Mouse (Mus musculus): ENCODE data around the gene Ndc1.

The Ndc1 gene

DNA sequence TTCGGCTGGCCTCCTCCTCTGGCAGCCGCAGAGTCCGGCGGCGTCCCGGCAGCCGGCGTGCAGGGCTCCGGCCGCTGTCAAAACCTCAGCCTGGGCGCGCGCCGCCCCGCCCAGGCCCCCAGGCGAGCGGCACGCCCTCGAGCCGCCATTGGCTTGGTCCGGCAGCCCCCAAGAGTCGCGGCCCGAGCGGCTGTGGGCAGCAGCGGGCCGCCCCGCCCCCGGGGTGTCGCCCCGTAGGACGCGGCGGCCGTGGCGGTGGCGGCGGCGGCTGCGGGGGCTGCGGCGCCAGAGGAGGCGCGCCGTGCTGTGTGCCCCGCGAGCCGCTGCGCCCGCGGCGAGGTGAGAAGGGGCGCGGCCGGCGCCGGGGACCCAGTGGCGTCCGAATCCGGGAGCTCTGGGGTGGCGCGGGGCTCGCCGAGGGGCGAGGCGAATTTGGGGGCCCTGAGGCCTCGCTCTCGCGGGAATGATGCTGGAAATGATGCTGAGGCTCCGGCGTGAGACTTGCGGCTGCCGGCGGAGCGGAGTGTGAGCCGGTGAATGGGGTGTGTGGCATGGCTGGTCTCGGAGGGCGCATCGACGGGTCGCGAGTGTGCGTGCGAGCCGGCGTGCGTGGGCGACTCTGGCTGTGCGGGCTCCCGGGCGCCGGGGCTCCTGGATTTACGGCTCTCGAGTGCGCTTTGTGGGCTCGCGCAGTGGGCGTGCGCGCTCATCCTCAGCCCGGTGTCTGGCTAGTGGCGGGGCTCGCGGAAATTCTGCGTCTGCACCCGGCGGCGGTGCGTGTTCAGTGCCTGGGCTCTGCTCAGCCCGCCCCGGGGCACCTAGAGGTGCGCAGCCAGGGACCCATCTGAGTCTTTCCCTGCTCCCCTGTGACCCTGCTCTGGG lies 67.0 kb downstream of the Ndc1 start, which contains the start of gene Glis1:
Glis1 (plus strand) TSS at position 236 of the 882 bp plus-strand sequence.
- in situ Hi-C loops (cut with MboI; ENCODE audit: unreplicated experiment in 2 of 2), result no loop called here

DNA sequence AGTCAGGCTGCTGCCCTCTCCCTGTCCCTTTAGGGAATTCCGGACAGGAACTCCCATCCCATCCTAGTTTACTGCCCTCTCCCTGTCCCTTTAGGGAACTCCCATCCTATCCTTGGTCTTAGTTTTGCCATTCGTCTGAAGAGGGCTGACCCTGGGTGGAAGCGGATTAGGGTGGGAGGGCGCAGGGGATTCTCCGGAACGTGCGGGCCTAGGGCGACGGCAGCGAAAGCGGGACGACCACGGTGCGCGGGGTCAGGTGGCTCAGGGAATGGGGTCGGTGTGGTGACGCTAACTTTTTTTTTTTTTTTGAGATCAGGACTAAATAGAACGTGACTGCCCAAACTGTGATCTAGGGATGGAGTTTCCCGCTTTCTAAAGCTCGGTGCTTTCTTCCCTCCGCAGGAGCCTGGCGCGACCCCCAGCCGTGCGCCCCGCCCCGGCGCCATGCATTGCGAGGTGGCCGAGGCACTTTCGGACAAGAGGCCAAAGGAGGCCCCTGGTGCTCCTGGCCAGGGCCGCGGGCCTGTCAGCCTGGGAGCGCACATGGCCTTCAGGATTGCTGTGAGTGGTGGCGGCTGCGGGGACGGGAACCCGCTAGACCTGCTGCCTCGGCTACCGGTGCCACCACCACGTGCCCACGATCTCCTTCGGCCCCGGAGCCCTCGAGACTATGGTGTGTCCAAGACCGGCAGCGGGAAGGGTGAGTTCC lies 67.8 kb downstream of the Ndc1 start:
- in situ Hi-C loops (cut with MboI; ENCODE audit: unreplicated experiment in 2 of 2), result no loop called here

DNA sequence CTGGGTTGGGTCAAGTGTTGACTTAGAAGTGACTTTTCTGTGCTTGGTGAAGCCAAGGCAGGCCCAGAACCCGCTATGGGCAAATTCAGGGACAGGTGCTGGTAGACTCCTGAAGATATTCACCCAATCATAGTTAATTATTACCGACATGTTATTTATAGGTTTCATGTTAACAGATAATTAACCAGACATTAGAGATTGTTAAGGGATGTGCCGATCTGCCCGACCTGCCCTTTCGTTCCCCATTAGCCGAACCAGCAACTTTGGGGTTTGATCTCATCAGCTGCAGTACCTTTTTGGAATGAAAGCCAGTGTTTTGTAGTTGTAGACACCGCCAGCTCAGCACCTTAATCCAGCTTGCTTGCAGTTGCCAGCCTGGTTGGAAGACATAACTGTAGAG lies 68.9 kb downstream of the Ndc1 start:
- in situ Hi-C loops (cut with MboI; ENCODE audit: unreplicated experiment in 2 of 2), result no loop called here

DNA sequence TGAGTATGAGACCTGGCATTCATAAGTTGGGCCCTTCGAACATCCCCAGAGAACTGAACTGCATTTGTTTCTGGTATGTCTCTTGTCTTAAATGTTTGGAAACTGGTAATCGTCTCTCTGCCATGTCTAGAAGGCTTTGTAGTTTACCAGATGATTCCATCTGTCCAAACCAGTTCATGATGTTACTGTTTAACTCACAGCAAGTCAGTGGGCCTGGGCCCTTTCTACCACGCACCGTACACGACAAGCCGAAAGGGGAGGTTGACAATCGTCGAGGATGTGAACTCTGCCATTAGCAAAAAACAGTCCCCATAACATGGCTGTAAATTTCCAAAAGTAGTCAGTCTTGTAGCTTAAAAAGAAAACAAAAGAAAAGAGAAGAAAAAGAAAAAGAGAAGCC lies 71.2 kb downstream of the Ndc1 start:
- in situ Hi-C loops (cut with MboI; ENCODE audit: unreplicated experiment in 2 of 2), result no loop called here

DNA sequence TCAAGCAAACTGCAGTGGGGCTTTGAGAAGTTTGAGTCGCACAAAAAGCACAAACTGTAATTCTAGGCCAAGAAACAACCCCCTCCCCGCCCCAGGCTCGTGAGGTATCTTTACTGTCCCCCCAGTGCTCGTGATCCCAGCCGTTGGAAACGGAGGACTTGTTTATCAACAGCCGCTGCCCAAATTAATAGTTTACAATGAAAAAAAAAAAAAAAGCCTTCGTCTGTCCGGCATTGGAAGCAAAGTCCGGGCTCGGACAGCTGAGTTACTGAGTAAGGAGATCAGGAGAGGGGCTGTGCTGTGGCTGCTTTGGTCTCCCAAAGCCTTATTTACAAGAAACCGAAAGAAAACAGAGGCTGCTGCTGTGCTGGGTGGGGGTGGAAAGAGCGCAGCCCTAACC lies 72.7 kb downstream of the Ndc1 start:
- in situ Hi-C loops (cut with MboI; ENCODE audit: unreplicated experiment in 2 of 2), result no loop called here

DNA sequence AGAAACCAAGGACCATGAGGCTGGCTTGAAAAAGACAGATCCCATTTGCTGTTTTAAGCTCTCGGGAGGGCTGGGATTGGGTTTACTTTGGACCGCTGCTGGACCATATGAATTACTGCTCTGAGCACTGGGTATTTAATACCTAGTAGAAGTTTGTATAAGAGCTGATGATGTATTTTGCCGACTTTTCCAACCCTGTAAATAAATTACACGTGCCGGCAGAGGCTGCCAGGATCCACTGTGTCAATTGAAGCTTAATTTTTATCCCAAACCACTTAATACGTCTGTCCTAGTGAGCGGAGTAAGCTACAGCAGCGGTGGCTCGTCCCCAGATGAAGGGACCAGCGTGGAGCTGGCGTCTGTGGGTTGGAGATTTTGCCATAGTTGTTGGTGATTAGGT lies 74.7 kb downstream of the Ndc1 start:
- in situ Hi-C loops (cut with MboI; ENCODE audit: unreplicated experiment in 2 of 2), result no loop called here

DNA sequence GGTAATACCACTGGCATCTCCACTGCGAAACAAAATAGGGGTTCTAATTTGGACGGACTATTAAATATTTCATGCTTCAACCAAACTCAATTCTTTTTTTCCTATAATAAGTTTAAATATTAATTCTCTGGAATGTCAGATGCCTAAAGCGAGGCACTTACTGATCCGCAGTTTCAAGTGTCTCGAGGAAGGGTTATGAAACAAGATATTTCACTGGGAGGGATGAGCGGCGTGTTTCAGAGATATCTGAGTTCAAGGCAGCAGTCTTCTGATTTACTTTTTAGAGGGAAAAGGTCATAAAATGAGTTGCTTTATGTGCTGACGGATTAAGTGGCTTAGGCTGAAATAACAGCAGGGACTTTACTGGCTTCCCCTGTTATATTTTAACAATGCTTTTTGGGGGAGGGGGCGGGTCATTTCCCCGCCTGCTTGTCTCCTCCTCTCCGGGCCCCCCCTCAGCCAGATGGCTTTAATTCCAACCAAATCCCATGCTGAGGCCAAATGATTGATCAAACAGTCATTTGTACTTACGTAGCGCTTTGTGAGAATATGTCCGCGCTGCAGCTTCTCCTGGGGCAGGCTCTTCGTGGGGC lies 75.4 kb downstream of the Ndc1 start:
- in situ Hi-C loops (cut with MboI; ENCODE audit: unreplicated experiment in 2 of 2), result no loop called here

DNA sequence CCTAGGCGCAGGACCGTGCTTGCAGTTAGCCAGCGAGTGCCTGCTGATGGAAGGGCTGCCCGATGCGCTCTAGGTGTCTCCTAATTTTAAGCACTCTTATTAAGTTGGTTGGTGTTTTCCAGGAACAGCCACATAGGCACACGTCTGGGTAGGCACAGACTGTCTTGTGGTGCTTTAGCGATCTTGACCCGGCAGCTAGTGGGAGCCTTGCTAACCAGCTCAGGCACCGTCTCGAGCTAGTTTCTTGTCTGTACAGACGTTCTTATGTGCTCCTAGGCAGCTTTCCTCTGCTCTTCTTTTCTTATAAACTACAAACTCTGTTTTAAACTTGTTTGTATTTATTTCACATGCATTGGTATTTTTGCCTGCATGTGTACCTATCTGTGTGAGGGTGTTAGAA lies 76.0 kb downstream of the Ndc1 start:
- in situ Hi-C loops (cut with MboI; ENCODE audit: unreplicated experiment in 2 of 2), result no loop called here

DNA sequence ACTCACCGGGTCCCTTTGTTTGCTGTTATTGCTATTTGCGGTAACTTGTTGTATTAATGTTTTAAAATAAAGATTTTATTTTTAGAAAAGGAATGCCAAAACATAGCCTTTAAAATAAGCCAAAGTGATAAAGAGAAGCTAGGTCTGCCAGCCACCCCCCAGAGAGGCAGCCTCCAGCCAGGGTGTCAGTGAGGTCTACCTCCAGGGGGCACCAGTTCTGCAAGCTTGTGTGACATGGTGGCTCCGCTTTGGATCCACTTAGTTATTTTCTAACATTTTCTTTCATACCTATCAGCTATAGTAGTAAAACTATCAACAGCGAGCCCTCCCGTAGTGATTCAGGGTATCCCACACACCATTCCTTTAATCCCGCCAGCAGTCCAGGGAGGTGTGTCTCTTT lies 80.9 kb downstream of the Ndc1 start:
- in situ Hi-C loops (cut with MboI; ENCODE audit: unreplicated experiment in 2 of 2), result no loop called here

DNA sequence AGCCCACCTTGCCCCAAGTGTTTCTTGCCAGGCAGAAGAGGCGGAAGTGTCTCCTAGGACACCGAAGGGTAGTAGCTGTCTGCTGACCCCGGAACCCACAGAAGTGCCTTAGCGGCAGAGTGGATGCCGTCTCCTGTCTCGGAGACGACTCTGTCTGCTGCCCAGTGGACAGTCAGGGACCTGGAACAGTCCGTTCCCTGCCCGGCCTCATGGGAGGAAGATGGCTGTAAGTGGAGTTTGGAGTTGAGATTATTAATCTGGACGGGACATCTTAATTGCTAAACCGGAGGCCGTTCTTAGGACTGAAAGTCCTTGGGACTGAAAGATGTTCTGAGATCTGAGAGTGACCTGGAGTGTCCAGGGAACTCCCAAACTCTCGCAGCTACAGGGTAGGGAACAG lies 81.9 kb downstream of the Ndc1 start:
- in situ Hi-C loops (cut with MboI; ENCODE audit: unreplicated experiment in 2 of 2), result no loop called here

DNA sequence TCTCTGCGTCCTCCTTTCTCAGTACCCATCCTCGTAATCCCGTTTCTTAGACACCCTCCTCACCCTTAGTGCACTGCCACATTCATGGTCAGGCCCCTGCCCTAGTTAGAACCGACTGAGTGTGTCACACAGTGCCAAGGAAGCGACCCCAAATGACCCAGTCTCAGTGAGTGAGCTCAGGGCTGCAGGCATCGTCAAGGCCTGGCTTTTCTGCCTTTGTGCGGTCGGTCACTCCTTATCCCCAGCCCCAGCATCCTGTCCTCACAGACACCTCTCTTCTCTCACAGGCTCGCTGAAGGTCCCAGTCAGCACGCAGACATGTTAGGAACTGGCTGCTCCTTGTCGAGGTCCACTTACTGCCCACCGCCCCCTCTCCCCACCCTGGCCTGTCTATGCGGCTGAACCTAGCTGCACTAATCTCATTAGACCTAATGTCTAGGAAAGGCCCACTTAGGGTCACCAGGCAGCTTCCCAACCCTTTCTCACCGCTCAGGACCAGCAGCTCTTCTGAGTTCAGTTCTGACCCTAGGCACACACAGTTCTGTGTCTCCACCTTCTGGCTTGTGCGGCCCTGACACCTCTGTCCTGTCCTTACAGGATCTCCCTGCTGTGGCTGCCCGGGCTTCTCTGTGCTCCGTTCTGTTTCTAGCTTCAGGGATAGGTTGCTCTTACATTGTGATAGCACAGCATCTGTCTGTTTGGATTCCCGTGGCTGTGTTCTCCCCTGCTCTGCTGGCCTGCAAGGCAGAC lies 84.9 kb downstream of the Ndc1 start:
- in situ Hi-C loops (cut with MboI; ENCODE audit: unreplicated experiment in 2 of 2), result no loop called here

DNA sequence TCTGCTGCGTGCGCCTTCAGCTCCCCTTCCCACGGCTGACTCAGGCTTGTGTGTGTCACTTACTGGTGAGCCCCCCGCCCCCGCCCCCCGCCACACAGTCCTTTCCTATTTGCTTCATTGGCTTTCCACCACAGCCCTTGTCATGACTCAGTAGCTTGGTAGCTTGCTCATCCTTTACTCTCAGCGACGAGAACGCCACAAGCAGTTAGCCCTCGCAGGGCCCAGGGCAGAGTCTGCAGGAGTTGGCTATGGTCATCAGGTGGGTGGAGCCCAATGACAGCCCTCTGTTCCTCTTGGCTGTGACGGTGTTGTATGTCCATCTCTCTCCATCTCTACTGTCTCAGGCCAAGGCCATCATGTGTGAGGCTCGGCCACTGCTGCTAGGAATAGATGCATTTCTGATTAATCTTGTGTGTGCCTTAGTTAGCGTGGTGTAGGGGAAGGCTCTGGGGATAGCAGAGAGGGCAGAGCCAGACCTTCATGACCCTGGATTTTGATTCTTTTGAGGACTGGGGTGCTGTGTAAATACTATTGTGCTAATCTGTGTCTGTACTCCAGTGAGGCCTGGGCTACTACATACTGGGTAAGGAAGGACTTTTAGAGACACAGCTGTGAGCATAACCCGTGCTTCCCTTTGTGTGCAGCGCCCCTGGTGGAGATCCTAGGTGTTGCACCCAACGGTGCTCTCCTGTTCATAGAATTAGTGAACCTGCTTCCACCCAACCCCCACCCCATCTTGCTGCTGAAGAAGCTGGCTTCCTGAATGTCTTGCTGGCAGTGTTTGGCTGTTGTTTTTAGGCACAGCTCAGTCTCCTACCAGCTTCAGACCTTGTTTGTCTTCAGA lies 85.8 kb downstream of the Ndc1 start:
- in situ Hi-C loops (cut with MboI; ENCODE audit: unreplicated experiment in 2 of 2), result no loop called here

DNA sequence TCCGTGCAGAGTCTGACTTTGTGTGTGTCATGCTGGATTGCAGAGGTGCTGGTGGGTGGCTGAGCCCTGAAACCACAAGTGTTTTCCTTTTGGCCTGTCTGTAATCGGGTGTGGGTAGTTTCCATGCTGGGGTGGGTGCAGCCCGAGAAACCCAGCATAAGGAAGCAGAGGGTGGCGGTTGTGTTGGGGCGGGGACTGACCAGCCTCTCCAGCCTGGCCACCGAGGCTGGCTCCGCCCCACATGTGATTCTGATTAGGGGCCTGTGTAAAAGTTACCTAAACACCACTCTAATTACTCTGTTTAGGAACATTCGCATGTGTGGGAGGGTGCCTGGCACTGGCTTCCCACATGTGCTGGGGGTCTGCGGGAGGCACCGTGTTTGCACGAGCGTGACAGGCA lies 90.0 kb downstream of the Ndc1 start:
- in situ Hi-C loops (cut with MboI; ENCODE audit: unreplicated experiment in 2 of 2), result no loop called here

DNA sequence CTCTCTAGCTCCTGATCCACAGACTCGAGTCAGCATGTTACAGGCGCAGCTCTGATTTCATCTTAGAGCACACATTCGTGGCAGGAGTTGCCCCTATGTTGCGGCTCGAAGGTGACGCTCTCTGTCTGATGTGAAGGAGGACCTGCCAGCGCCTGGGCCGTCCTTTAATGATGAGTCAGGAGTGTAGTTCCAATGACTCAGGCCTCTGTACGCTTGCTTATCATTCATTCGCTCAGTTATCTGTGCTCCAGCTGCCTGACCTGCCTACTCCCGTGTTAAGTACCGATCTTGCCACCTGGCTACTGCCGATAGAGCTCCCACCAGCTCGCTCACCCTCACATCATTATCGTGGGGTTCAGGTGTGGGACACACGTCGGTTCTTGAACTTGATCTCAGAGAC lies 91.3 kb downstream of the Ndc1 start:
- in situ Hi-C loops (cut with MboI; ENCODE audit: unreplicated experiment in 2 of 2), result no loop called here

DNA sequence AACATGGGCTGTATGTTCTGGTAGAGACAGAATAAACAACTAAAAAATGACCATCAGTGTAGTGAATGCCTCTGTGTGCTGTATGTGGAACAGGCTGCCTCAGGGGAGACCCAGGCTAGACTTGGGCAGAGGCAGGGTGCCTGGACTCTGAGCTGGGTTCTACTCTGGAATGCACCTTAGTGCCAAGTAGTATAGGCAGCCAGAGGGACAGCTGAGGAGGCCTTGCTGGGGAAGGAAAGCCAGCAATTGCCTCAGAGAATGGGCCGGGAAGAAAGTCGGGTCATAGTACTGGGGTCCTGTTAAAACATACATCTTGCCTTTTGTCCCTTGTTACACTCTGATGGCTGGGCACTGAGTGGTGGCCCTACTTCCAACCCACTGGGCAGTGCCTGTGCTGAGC lies 91.9 kb downstream of the Ndc1 start:
- in situ Hi-C loops (cut with MboI; ENCODE audit: unreplicated experiment in 2 of 2), result no loop called here

DNA sequence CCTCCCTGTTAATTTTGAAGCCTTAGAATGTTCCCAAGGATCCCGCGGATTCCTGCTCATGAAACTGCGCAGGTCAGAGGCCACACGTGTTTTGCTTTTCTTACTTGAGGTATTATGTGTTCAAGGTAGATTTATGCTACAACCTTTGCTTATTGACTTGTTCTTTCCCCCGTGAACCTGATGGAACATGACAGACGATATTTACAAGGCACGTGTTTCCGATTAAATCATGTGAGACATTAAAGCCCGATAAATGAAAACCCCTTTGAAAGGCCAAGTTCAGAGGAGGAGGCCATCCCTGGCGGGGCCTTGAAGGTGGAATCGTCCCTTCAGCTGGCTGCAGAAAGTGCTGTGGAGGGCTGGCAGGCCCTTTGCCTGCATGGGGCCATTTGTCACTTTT lies 92.9 kb downstream of the Ndc1 start:
- in situ Hi-C loops (cut with MboI; ENCODE audit: unreplicated experiment in 2 of 2), result no loop called here
